Mouse (Mus musculus) forelimb bud, embryonic 11.5 days (tissue): ENCODE data around the gene Mtmr4.
A peak's percentile ranks its signal among the peaks of the same experiment; 100 is the strongest.

ENCODE experiments used
- DNase-seq: peaks from one replicate; pipeline ENCODE4 v3.0.0-alpha.2; 2012; ENCODE audit warnings: low read depth, low spot score

Gene Mtmr4

GRCm38 (mm10) chr11:87581933-87582710, 9.8 kb upstream of the Mtmr4 start:
- no peak for DNase-seq

GRCm38 (mm10) chr11:87583291-87584034, 8.5 kb upstream of the Mtmr4 start:
- no peak for DNase-seq

- DNase-seq: no peak
These were observed 7.1 kb upstream of the Mtmr4 start for GRCm38 (mm10) chr11:87584711-87585505.

GRCm38 (mm10) chr11:87587211-87587874, 4.6 kb upstream of the Mtmr4 start:
- no peak for DNase-seq

GRCm38 (mm10) chr11:87589605-87590004, 2.4 kb upstream of the Mtmr4 start:
- no peak for DNase-seq

- DNase-seq: peak; percentile 16
These were observed 979 bp upstream of the Mtmr4 start for GRCm38 (mm10) chr11:87590841-87591525.

- no peak for DNase-seq
These were observed 363 bp downstream of the Mtmr4 start for GRCm38 (mm10) chr11:87592354-87592695.

GRCm38 (mm10) chr11:87592713-87593598, 994 bp downstream of the Mtmr4 start:
- no peak for DNase-seq

GRCm38 (mm10) chr11:87595327-87595841, 3.4 kb downstream of the Mtmr4 start:
- DNase-seq: peak; percentile 87

- peak; percentile 11 for DNase-seq
These were observed 4.0 kb downstream of the Mtmr4 start for GRCm38 (mm10) chr11:87595976-87596375.

GRCm38 (mm10) chr11:87596492-87596891, 4.5 kb downstream of the Mtmr4 start:
- DNase-seq: peak; percentile 14

GRCm38 (mm10) chr11:87597061-87597460, 5.1 kb downstream of the Mtmr4 start:
- DNase-seq: no peak

- DNase-seq: no peak
These were observed 7.6 kb downstream of the Mtmr4 start for GRCm38 (mm10) chr11:87599395-87600089.

GRCm38 (mm10) chr11:87600322-87600853, 8.4 kb downstream of the Mtmr4 start:
- no peak for DNase-seq

GRCm38 (mm10) chr11:87602234-87602633, 10.3 kb downstream of the Mtmr4 start:
- no peak for DNase-seq

GRCm38 (mm10) chr11:87603571-87603970, 11.6 kb downstream of the Mtmr4 start:
- no peak for DNase-seq

GRCm38 (mm10) chr11:87609264-87609663, 17.3 kb downstream of the Mtmr4 start:
- DNase-seq: no peak

GRCm38 (mm10) chr11:87611547-87611946, 19.6 kb downstream of the Mtmr4 start:
- no peak for DNase-seq

- no peak for DNase-seq
These were observed 22.0 kb downstream of the Mtmr4 start for GRCm38 (mm10) chr11:87613972-87614371.
